Mouse (Mus musculus): ENCODE results near the gene A930018P22Rik. TPM values are rescaled to one million over a fixed set of nuclear protein-coding genes. Genes with fewer than 3 reads are reported as not detected.
"Not testable (repeated sequence)": the region's sequence is repeated elsewhere in the genome, so short reads cannot be mapped to it uniquely, and the experiment has no call there.

A930018P22Rik gene
- polyA plus RNA-seq, 1 experiment from 2014 or later = not detected

DNA sequence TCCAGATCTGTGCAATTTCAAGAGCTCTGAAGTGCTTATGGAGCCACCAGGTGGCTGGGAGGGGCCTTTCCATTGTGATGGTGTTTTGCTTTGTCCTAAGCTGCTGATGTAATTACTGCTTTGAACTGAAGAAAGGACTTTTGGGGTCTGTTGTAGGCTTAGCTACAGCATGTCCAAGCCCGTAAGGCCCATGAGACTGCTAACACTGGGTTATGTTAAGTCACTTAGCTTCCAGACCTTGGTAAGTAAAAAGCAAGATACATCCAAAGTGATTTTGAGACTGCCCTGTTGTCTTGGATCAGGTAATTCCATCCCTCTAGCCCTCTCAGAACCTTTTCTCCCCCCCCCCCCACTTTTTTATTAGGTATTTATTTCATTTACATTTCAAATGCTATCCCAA, 25.8 kb upstream of the A930018P22Rik start:
- H3K9me3 ChIP-seq (ENCODE audit: control insufficient read depth, low read length); H3K9ac ChIP-seq (replicated peaks; ENCODE audit: low read depth, low read length); H3K4me3 ChIP-seq (ENCODE audit: low read depth, low read length); H3K4me1 ChIP-seq (ENCODE audit: control insufficient read depth, insufficient read depth, low read length); H3K4me2 ChIP-seq (ENCODE audit: low read depth, low read length); H3K27ac ChIP-seq (ENCODE audit: low read depth, low read length); ATAC-seq (ENCODE audit: low read depth); H3K27me3 ChIP-seq (ENCODE audit: control insufficient read depth, insufficient read depth, low read length); H3K36me3 ChIP-seq (ENCODE audit: control insufficient read depth, insufficient read depth, low read length): not testable (repeated sequence)
- 70% methylated on average over 1 of the region's 1 CpGs for WGBS

DNA sequence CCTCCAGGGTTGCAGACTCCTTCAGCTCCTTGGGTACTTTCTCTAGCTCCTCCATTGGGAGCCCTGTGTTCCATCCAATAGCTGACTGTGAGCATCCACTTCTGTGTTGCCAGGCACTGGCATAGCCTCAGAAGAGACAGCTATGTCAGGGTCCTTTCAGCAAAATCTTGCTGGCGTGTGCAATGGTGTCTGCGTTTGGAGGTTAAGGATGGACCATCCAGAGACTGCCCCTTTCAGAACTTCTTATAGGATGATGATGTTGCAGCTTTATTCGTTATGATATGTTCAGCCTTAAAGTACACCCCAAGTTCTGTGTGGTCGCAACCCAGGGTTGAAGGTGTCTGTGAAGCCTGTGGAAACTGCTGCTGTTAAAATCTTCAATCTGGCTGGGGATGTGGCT, 25.2 kb upstream of the A930018P22Rik start:
- not testable (repeated sequence) for H3K4me1 ChIP-seq (ENCODE audit: control insufficient read depth, insufficient read depth, low read length); H3K9me3 ChIP-seq (ENCODE audit: control insufficient read depth, low read length); H3K36me3 ChIP-seq (ENCODE audit: control insufficient read depth, insufficient read depth, low read length); H3K27me3 ChIP-seq (ENCODE audit: control insufficient read depth, insufficient read depth, low read length); ATAC-seq (ENCODE audit: low read depth); H3K9ac ChIP-seq (replicated peaks; ENCODE audit: low read depth, low read length); H3K4me3 ChIP-seq (ENCODE audit: low read depth, low read length); H3K27ac ChIP-seq (ENCODE audit: low read depth, low read length); H3K4me2 ChIP-seq (ENCODE audit: low read depth, low read length)
- WGBS = 98% methylated on average over 4 of the region's 4 CpGs

DNA sequence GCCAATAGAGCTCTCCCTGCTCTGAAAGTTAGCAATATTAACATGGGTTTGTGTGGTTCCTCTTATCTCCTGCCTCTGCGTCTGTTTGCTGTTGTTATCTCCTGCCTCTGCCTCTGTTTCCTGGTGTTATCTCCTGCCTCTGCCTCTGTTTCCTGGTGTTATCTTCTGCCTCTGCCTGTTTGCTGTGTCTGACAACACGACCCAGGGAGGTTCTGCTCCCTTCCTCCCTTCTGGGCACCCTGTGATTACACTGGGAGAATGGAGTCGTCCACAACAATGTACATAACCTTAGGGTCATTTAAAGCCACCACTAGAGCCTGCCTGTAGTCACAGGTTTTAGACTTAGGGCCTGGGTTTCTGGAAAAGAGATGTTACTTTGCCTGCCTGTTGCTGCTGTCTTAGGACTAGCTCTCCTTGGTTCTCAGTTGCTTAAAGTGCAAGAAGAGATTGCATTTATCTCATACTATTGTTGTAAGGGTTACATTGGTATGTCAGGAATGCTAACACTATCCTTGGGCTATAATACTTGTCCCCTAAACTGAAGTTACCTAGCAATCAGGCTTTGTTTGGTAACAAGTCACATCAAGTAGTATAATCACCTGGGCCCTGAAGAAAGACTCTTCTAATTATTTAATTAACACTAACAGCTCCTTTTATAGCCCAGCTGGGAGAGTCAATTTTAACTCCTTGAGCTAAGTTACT, 23.9 kb upstream of the A930018P22Rik start:
- H3K27me3 ChIP-seq (ENCODE audit: control insufficient read depth, insufficient read depth, low read length) = no peaks in the 10 kb centered on the region
- H3K36me3 ChIP-seq (ENCODE audit: control insufficient read depth, insufficient read depth, low read length) = no peaks in the 10 kb centered on the region
- 38% methylated on average over 3 of the region's 3 CpGs for WGBS
- no peak overlapping the region for H3K27ac ChIP-seq (ENCODE audit: low read depth, low read length)
- H3K4me2 ChIP-seq (ENCODE audit: low read depth, low read length) = no peak overlapping the region
- no peaks in the 10 kb centered on the region for H3K4me1 ChIP-seq (ENCODE audit: control insufficient read depth, insufficient read depth, low read length)
- H3K9me3 ChIP-seq (ENCODE audit: control insufficient read depth, low read length) = no peaks in the 10 kb centered on the region
- no peak for ATAC-seq (ENCODE audit: low read depth)
- no peak overlapping the region for H3K9ac ChIP-seq (replicated peaks; ENCODE audit: low read depth, low read length)
- no peak overlapping the region for H3K4me3 ChIP-seq (ENCODE audit: low read depth, low read length)

DNA sequence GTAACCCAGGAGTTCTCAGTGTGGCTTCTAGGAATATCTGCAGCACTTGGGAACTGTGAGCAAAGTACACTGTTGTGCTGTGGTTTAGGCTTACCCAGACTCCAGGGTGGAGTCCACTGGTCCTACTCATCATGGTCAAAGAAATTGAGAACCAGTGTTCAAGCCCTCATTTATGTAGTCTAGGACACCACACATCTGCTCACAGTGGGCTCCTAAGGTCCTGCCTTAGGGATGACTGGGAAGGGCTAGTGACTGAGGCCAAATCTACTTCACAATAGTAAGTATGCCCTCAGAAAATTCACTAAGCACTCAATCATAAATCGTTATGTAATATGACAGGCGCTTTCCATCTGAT, 23.4 kb upstream of the A930018P22Rik start:
- Histone ChIP-seq H3K4me2 (ENCODE audit: low read depth, low read length) (no peak overlapping the region), H3K36me3 (ENCODE audit: control insufficient read depth, insufficient read depth, low read length) (no peaks in the 10 kb centered on the region), H3K9me3 (ENCODE audit: control insufficient read depth, low read length) (no peaks in the 10 kb centered on the region), H3K27ac (ENCODE audit: low read depth, low read length) (no peak overlapping the region), H3K27me3 (ENCODE audit: control insufficient read depth, insufficient read depth, low read length) (no peaks in the 10 kb centered on the region), H3K4me3 (ENCODE audit: low read depth, low read length) (no peak overlapping the region), H3K9ac (replicated peaks; ENCODE audit: low read depth, low read length) (no peak overlapping the region), H3K4me1 (ENCODE audit: control insufficient read depth, insufficient read depth, low read length) (no peaks in the 10 kb centered on the region)
- WGBS = 96% methylated on average over 2 of the region's 2 CpGs
- ATAC-seq (ENCODE audit: low read depth) = no peak

DNA sequence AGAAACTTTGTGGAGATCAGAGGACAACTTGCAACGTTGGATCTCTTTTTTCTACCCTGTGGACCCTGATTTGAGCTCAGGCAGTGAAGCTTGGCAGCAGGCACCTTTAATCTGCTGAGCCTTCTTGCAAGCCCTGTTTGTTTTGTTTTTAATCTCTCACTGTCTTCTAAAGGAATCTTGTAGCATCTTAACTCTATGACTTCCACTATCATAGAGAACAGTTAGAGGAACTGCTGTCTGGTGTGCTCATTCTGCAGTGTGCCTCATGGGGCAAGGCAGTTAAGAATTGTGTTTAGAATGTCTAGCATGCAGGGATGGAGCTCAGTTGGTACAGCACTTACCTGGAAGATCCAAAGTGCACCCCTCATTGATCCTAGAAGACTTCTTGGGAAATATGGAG, 22.6 kb upstream of the A930018P22Rik start:
- Histone ChIP-seq H3K9me3 (ENCODE audit: control insufficient read depth, low read length) (no peaks in the 10 kb centered on the region), H3K36me3 (ENCODE audit: control insufficient read depth, insufficient read depth, low read length) (no peaks in the 10 kb centered on the region), H3K27me3 (ENCODE audit: control insufficient read depth, insufficient read depth, low read length) (no peaks in the 10 kb centered on the region), H3K4me3 (ENCODE audit: low read depth, low read length) (no peak overlapping the region), H3K4me1 (ENCODE audit: control insufficient read depth, insufficient read depth, low read length) (no peaks in the 10 kb centered on the region), H3K4me2 (ENCODE audit: low read depth, low read length) (no peak overlapping the region), H3K9ac (replicated peaks; ENCODE audit: low read depth, low read length) (no peak overlapping the region), H3K27ac (ENCODE audit: low read depth, low read length) (no peak overlapping the region)
- WGBS = 69% methylated on average over 1 of the region's 1 CpGs
- ATAC-seq (ENCODE audit: low read depth) = no peak

DNA sequence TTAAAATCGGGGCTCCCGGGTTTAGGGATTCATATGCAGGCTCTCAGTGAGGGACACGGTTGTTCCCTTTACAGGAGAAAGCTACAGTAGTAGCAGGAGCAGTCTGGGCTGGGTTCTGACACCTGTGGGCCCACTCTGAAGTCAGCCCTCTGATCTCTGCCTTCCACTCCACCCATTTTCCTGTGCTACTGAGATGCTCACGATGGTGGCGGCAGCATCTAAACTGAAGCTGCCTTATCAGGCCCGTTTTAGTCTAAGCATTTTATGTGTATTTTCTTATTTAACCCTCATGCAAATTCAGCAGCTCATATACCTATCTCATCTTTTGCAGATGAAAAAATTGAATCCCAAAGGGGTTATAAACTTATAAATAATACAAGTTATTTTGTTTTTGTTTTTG, 17.8 kb upstream of the A930018P22Rik start:
- no peaks in the 10 kb centered on the region for H3K4me1 ChIP-seq (ENCODE audit: control insufficient read depth, insufficient read depth, low read length)
- no peaks in the 10 kb centered on the region for H3K27me3 ChIP-seq (ENCODE audit: control insufficient read depth, insufficient read depth, low read length)
- H3K9ac ChIP-seq (replicated peaks; ENCODE audit: low read depth, low read length) = no peak overlapping the region
- no peak overlapping the region for H3K4me2 ChIP-seq (ENCODE audit: low read depth, low read length)
- no peak overlapping the region for H3K27ac ChIP-seq (ENCODE audit: low read depth, low read length)
- WGBS = 89% methylated on average over 6 of the region's 6 CpGs
- no peaks in the 10 kb centered on the region for H3K36me3 ChIP-seq (ENCODE audit: control insufficient read depth, insufficient read depth, low read length)
- ATAC-seq (ENCODE audit: low read depth) = no peak
- H3K4me3 ChIP-seq (ENCODE audit: low read depth, low read length) = no peak overlapping the region
- H3K9me3 ChIP-seq (ENCODE audit: control insufficient read depth, low read length) = no peaks in the 10 kb centered on the region

DNA sequence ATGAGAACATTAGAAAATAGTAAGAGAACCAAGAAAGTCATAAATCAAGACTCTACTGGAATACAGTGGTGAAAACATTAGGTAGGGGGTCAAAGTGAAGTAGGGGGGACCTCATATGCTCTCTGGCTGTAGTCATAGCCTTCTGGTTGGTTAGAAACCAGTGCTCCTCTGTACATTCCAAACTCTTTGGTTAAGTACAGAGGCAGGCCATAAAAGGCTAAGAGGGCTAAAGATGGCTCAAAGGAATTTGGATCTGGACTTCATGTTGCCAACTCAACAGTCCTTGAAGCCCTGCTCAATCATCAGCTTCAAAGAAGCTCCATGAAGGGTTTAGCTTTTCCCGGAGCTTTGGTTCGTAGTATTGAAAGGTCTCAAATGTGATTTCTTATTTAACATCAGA, 13.5 kb upstream of the A930018P22Rik start:
- not testable (repeated sequence) for H3K36me3 ChIP-seq (ENCODE audit: control insufficient read depth, insufficient read depth, low read length); H3K9me3 ChIP-seq (ENCODE audit: control insufficient read depth, low read length); H3K27me3 ChIP-seq (ENCODE audit: control insufficient read depth, insufficient read depth, low read length); H3K4me1 ChIP-seq (ENCODE audit: control insufficient read depth, insufficient read depth, low read length); H3K27ac ChIP-seq (ENCODE audit: low read depth, low read length); H3K9ac ChIP-seq (replicated peaks; ENCODE audit: low read depth, low read length); ATAC-seq (ENCODE audit: low read depth); H3K4me2 ChIP-seq (ENCODE audit: low read depth, low read length); H3K4me3 ChIP-seq (ENCODE audit: low read depth, low read length)
- 94% methylated on average over 2 of the region's 2 CpGs for WGBS

DNA sequence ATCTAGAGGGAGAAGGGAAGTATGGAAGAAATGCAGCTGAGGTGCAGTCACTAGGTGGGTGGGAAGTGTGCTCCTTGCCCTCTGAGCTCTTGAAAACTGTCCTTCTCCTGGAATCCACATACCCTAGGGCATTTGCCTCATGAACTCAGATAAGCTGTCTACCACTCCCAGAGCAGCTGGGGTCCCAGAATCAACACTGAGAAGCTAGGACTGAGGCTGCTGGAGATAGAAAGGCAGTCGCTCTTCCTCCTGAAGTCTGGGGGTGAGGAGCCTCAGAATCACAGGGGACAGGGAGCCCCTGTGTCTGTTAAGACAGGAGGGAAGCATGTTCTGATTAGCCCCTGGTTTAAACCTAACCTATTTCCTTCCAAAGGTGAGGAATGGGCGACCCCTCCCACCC, 13.0 kb upstream of the A930018P22Rik start:
- no peaks in the 10 kb centered on the region for H3K27me3 ChIP-seq (ENCODE audit: control insufficient read depth, insufficient read depth, low read length)
- no peak overlapping the region for H3K27ac ChIP-seq (ENCODE audit: low read depth, low read length)
- 83% methylated on average over 2 of the region's 2 CpGs for WGBS
- H3K4me2 ChIP-seq (ENCODE audit: low read depth, low read length) = no peak overlapping the region
- no peaks in the 10 kb centered on the region for H3K36me3 ChIP-seq (ENCODE audit: control insufficient read depth, insufficient read depth, low read length)
- no peak overlapping the region for H3K4me3 ChIP-seq (ENCODE audit: low read depth, low read length)
- no peaks in the 10 kb centered on the region for H3K4me1 ChIP-seq (ENCODE audit: control insufficient read depth, insufficient read depth, low read length)
- H3K9me3 ChIP-seq (ENCODE audit: control insufficient read depth, low read length) = no peaks in the 10 kb centered on the region
- H3K9ac ChIP-seq (replicated peaks; ENCODE audit: low read depth, low read length) = no peak overlapping the region
- ATAC-seq (ENCODE audit: low read depth) = no peak

DNA sequence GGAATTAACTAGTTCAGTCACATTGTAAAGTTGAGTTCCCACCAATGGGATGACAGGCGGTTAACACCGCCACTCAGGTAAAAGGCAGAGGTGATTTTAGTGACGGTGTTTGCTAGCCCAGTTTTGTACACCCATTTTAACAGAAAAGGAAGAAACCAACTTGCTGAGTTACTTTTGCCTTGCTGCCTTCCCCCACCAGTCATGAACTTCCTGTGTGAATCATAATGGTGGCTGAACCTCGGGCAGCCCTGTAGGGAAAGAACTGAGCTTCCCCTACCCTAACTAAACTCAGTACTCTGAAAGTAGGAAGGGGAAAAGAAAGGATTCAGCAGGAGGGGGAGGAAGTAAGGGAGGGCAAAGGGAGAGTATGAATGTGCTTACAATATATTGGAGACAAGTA, 12.5 kb upstream of the A930018P22Rik start:
- H3K4me1 ChIP-seq (ENCODE audit: control insufficient read depth, insufficient read depth, low read length) = no peaks in the 10 kb centered on the region
- 92% methylated on average over 4 of the region's 4 CpGs for WGBS
- H3K9me3 ChIP-seq (ENCODE audit: control insufficient read depth, low read length) = no peaks in the 10 kb centered on the region
- H3K27ac ChIP-seq (ENCODE audit: low read depth, low read length) = no peak overlapping the region
- ATAC-seq (ENCODE audit: low read depth) = no peak
- H3K27me3 ChIP-seq (ENCODE audit: control insufficient read depth, insufficient read depth, low read length) = no peaks in the 10 kb centered on the region
- no peaks in the 10 kb centered on the region for H3K36me3 ChIP-seq (ENCODE audit: control insufficient read depth, insufficient read depth, low read length)
- no peak overlapping the region for H3K9ac ChIP-seq (replicated peaks; ENCODE audit: low read depth, low read length)
- no peak overlapping the region for H3K4me3 ChIP-seq (ENCODE audit: low read depth, low read length)
- no peak overlapping the region for H3K4me2 ChIP-seq (ENCODE audit: low read depth, low read length)

Data from neural tube, embryonic 14.5 days (tissue).